Mouse (Mus musculus) thymus, postnatal 25 days (tissue): ENCODE results near the gene Narf.

ENCODE experiments used
- DNase-seq: peaks from one replicate; pipeline ENCODE4 v3.0.0; 2022

Gene Narf

DNA sequence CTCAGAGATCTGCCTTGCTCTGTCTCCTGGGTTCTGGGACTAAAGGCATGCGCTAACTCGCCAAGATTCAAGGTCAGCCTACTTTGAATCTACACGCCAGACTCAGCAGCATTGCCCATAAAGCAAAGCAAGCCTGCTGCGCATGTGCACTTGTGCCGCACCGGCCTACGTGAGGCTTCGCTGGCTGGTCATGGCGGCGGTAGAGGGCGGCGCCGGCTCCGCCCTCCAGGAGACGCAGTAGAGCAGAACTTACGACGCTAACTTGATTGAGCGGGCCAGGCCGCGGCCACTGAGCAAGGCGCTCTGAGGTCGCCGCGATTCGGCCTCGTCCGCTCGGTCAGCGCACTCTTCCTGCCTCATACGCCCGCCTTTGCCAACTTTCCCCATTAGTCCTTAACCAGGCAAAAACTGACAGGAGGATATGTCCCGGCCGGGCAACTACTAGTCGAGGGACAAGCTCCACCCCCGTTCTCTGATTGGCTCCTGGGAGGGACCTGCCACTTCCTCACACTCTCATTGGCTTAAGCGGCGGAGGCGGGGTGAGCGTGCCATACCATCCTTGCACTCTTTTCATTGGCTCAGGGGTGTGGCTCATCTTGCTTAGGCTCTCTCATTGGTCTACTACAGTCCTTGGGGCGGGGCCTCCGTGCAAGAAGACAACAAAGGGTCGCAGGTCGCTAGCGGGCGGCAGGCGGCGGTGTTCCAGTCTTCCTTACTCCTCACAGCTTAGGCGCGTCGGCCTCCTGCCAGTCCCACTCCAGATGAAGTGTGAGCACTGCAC is at the start of gene Narf:
Gene Narf, plus strand, starts transcription at position 690 of the 781 bp plus-strand sequence.
- DNase-seq, result peak; percentile 98

- DNase-seq, result no peak
Measured at GRCm38 (mm10) chr11:121189681-121190080, 47.4 kb upstream of the Narf start.

DNA sequence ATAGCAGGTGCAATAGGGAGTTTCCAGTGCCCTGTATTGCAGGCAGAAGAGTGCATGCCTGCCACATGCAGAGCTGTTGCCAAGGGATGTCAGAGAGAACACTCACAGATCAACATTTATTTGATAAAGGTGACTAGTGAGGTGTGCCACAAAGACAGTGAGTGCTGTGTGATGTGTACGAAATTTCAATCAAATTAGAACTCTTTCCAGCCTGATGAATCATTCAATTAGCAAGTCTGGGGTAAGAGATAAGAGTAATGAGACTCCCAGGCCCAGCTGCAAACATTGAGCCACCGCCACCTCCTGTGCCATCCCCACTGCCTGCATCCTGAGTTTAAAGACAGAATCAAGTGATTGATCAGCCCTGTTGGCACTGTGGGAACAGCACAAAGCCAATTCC is 44.3 kb upstream of the Narf start:
- DNase-seq, result no peak

GRCm38 (mm10) chr11:121193415-121193814 is 43.6 kb upstream of the Narf start:
- DNase-seq, result no peak

GRCm38 (mm10) chr11:121198622-121199021 is 38.4 kb upstream of the Narf start:
- no peak for DNase-seq

DNA sequence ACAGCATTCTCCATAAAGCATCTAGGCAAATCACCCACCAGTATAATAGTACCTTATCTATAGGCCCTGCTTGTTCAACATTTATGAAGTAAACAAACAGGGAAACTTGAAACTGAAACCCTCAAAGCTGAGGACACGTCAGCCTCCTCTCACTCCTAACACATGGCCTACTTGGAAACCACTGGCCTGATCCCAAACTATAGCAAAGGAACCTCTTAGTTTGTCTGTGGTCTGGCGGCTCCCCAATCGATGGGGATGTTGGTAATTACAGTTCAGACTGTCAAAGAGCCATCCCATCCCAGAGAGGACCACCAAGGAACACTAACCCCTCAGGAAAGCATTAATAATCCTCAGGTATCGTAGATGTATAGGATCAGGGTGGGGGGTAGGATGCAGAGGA is 37.2 kb upstream of the Narf start:
- no peak for DNase-seq

- DNase-seq, result no peak
Measured at GRCm38 (mm10) chr11:121200781-121201180, 36.3 kb upstream of the Narf start.

GRCm38 (mm10) chr11:121201436-121202198 is 35.4 kb upstream of the Narf start:
- DNase-seq, result peak; percentile 19

- no peak for DNase-seq
Measured at GRCm38 (mm10) chr11:121203859-121204160, 33.2 kb upstream of the Narf start.

DNA sequence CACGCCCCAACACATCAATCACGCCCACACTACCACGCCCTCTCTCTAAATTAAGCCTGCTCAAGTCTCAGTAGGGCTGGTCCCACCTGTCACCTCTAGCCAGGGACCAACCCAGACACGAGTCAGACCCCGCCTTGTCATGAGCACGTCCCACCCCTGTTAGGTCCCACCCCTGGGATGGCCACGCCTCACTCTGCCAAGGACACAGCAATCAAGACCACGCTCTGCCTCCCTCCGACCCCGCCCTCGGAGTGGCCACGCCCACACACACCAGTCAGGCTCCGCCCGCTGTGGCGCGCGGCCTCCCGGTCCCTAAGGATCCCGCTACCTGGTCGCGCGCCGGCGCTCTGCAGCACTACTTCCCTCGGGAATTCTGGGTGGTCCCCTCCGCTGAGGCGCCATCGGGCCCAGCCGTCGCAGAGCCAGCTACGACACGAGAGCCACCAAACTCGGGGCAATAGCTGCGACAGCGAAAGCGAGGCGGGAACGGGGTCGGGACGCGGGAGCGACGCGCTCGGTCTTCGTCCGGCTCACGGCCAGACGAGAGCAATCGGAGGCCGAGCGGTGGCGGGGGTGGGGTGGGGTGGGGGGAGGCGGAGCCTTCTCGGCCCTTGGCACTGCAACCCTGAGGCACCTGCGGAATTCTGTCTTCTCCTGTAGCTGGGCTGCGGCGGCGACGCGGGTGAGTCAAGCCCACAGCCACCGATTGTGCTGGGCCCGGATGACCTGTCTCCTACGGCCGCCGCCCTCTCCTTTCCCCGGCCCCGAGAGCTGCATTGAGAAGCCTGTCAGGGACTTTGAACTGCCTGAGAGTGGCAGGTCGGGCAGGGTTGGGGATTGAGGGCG is 32.7 kb upstream of the Narf start, which contains the start of the genes Hexdc and Ogfod3:
Gene Hexdc, plus strand, starts transcription at position 273 of the 846 bp plus-strand sequence.
Gene Ogfod3, minus strand, starts transcription at position 551 of the 846 bp plus-strand sequence.
- peak; percentile 97 for DNase-seq

DNA sequence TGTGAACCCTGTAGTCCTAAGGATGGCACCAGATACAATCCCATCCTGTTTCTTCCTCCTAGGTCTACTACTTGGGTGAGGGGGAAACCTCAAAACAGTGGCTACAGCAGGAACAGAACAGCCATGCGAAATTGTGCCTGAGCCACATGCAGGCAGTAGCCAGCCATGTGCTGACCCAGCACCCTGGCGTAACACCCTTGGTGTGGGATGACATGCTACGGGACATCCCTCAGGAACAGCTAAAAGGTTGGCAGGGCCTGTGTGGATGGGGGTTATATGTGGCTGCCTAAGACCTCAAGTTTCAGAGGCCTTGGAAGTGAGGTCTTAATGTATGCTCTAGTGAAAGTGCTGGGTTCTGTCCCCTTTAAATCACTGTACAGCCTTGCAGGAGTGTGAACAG is 20.2 kb upstream of the Narf start:
- no peak for DNase-seq

DNA sequence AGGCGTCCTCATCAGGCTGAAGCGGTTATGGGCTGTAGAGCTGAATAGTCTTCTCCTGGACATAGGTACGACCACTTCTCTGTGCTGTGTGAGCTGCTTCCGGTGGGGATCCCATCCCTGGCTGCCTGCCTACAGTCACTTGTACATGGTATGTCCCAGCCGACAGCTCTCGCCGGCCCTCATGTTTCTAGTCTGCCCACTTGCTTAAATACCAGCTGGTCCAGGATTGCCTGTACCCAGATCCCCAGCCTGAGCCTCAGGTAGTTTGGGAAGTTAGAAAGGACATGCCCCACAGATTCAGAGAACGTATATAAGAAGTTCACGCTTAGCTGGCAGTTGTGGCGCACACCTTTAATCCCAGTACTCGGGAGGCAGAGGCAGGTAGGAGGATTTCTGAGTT is 17.3 kb upstream of the Narf start:
- DNase-seq, result no peak

DNA sequence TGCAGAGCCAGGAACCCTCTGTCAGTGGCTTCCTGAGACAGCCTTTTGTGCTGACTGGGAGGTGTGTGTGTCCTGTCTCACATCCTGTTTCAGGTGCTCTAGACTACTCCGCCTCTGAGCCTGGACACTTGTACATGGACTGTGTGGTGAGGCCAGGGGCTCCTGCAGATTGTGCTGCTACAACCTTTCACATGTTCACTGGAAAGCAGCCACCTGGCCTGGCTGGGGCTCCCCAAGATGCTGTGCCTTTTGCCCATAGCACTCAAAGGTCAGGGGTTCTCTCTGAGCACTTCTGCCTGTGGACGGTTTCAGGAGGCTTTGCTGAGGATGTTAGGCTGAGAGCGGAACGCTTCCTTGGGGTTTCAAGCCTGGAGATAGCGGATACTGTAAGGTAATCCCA is 16.3 kb upstream of the Narf start:
- DNase-seq, result no peak

DNA sequence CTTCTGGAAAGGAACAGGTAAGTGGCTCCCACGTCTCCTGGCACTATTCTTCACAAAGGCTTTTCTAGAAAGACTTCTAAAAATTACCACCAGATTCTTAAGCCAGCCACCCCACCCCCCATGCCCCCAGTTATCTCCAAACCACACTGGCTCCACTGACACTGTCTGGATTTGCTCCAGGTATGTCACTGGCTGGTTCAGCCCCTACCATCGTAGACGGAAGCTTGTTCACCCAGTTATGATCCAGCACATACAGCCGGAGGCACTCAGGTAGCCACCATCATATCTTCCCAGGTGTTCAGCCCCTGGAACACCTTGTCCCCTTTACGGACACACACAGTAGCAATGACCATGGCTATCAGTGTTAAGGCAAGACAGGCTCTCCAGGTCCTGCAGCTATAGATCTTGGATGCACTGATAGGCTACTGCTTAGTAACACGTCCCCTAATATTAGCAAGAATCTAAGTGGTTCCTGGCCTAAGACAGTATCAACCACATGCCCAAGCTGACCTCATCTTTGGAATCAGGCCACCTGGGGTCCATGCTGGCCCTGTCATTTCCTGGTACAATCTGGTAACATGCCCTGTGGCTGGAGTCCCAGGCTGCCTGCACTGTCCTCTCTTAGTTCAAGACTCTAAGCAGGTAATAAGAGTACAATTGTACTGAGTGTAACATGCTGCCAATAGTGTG is 15.6 kb upstream of the Narf start:
- no peak for DNase-seq

- DNase-seq, result peak; percentile 25
Measured at GRCm38 (mm10) chr11:121228129-121229017, 8.7 kb upstream of the Narf start.

GRCm38 (mm10) chr11:121229018-121229439 is 8.0 kb upstream of the Narf start, which contains the start of gene Cybc1:
Cybc1 (minus strand) TSS chr11:121229322.
- DNase-seq, result peak; percentile 84

DNA sequence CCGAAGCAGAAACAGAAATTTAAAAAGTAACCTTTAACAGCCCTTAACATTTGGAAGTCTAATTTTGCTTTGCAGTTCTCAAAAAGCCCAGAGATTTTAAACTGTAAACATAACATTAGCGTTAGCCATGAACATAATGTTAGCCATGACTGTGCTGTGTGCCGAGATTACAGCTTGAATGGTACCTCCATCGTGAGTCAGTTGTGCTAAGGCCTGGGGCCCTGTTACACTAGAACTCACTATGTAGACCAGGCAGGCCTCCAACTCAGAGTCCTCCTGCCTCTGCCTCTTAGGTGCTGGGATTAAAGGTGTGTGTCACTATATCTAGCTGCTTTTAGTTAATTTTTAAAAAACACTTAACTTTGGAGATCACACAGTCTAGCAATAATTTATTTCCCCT is 5.9 kb upstream of the Narf start:
- no peak for DNase-seq

DNA sequence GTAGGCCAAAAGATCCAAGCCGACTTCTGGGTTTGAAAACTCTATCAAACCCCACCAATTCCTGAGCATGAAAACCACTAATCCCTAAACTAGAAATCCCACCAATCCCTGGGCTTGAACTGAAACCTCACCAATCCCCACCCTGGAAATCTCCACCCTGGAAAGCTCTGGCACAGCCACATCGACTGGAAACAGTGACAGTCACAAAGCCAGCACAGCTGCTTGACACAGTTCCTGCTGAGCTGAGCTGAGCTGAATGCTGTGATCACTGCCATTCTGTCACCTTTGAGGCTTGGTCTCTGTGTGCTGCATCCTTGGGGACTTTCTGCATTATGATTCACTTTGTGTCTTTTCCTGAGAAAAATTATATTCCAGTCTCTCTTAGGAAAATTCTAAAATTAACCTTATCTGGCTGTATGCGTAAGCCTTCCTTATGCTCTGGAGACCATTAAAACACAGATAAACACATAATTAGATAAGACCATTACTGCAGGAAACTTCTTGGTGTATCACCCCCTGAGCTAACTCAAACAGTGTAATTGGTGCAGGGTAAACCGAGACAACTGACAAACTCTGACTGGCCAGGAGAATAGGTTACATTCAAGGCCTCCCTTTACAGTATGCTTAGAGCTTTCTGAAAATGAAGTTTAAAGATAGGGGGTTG is 5.3 kb upstream of the Narf start:
- DNase-seq, result no peak

DNA sequence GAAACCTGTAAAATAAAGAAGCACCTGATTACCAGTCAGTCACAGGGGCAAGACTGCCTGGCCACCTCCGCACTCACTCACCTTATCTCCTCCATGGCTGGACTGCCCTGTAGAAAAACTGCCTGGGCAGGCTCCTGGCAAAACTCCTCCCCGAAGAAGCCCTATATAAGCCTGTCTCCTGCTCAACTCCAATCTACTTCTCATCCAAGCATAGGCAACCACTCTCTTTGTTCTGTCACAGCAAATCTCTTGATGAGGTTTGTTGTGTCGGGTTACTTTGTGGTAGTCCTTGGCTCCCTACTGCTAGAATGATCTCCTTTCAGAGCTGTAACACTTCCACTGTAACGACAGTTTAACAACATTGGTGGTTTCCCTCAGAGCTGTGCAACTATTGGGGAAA is 4.3 kb upstream of the Narf start:
- DNase-seq, result no peak

DNA sequence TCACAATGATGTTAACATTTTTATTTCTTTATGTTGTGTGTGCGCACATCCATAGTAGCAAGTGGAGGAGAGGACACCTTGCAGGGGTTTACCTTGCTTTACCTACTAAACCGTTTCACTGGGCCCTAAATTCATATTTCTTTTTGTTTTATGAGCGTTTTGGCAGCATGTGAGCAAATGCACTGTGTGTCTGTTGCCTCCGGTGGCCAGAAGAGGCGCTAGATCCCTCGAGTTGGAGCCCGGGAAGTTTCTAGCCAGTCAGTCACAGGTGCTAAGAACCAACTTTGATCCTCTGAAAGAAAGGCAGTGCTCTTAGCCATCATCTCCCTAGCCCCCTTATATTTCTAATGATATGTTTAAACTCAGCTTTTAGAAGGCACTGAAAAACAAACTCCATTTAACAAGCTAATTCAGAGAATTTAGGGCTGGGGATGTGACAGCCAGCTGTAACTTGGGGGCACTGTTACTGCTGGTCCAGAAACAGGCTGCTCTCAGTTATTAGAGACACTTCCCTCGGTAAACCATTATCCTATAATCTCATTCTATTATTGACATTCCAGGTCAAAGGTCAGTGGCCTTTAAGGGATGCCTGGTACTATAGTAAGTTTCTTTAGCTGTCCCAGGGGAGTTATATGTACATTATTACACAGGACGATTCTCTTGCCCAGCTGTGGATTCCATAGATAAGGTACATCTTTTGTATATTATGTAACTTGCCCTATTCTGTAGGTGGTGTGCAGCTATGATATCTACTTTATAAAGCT is 1.4 kb upstream of the Narf start:
- DNase-seq, result peak; percentile 80
